Mouse (Mus musculus) forebrain, embryonic 16.5 days (tissue): ENCODE measurements around the gene Ankra2. TPM values are rescaled to one million over a fixed set of nuclear protein-coding genes. Genes with fewer than 3 reads are reported as not detected.

Experiments
- polyA plus RNA-seq: library from polyadenylated mRNA; unstranded; fragments of >200 nt; fragmentation: Nextera tagmentation; extraction: Ambion mirVana; gene quantifications from 2 replicates; pipeline ENCODE4 v1.2.1, GENCODE M21; 2015

Ankra2 gene
- polyA plus RNA-seq, 1 experiment from 2014 or later, result 65.2 TPM

Other genes starting within 250 kb of the Ankra2 start
- 16.3 and 17.3 TPM in 2 replicates for gene Arhgef28, start 56.6 kb upstream of the Ankra2 start, polyA plus RNA-seq
- 37.3 and 38.9 TPM in 2 replicates for gene Utp15, start within 50 bp of the Ankra2 start, polyA plus RNA-seq
- not detected in 2 replicates for gene Gm21976, start 16.8 kb downstream of the Ankra2 start, polyA plus RNA-seq
- gene Btf3, start 53.9 kb downstream of the Ankra2 start, polyA plus RNA-seq, result 536 and 561 TPM in 2 replicates
- 0.46 and 0.50 TPM in 2 replicates for gene Foxd1, start 91.2 kb downstream of the Ankra2 start, polyA plus RNA-seq
- 0.60 and 1.3 TPM in 2 replicates for gene Gm10320, start 228.9 kb downstream of the Ankra2 start, polyA plus RNA-seq